Mouse (Mus musculus): ENCODE measurements at regions not wholly inside any gene's neighbourhood (a gene's known extent, or its start where the extent isn't known, plus 50 kb on each side); places are given as distances from the start of the nearest gene placed in this dataset.

- intact Hi-C loops (cut with DNase I) = loop anchor here (5.0 kb wide), 1 partner anchor 335 kb away; no protein-coding TSS in a partner anchor
Observed at GRCm38 (mm10) chr3:128001924-128002501, 105.9 kb upstream of the Fam241a start.

- intact Hi-C loops (cut with DNase I) = no loop called here
Observed at GRCm38 (mm10) chr3:127995678-127996077, 99.6 kb upstream of the Fam241a start.

- intact Hi-C loops (cut with DNase I) = no loop called here
Observed at GRCm38 (mm10) chr3:127987583-127987982, 91.5 kb upstream of the Fam241a start.

- intact Hi-C loops (cut with DNase I) = no loop called here
Observed at GRCm38 (mm10) chr3:127985165-127985564, 89.0 kb upstream of the Fam241a start.

GRCm38 (mm10) chr3:127977240-127977639 lies 81.1 kb upstream of the Fam241a start:
- intact Hi-C loops (cut with DNase I) = no loop called here

- intact Hi-C loops (cut with DNase I) = no loop called here
Observed at GRCm38 (mm10) chr3:127970891-127971290, 74.8 kb upstream of the Fam241a start.

- intact Hi-C loops (cut with DNase I) = no loop called here
Observed at GRCm38 (mm10) chr3:127967170-127967569, 71.0 kb upstream of the Fam241a start.

- intact Hi-C loops (cut with DNase I) = no loop called here
Observed at GRCm38 (mm10) chr3:127966214-127966613, 70.1 kb upstream of the Fam241a start.

GRCm38 (mm10) chr3:127958919-127959684 lies 63.0 kb upstream of the Fam241a start:
- intact Hi-C loops (cut with DNase I) = no loop called here

GRCm38 (mm10) chr3:127954856-127955255 lies 58.7 kb upstream of the Fam241a start:
- intact Hi-C loops (cut with DNase I) = no loop called here

- intact Hi-C loops (cut with DNase I) = no loop called here
Observed at GRCm38 (mm10) chr3:127953610-127954009, 57.5 kb upstream of the Fam241a start.

- intact Hi-C loops (cut with DNase I) = loop anchor here (5.0 kb wide), 2 partner anchors 187 to 317 kb away; partner anchors contain the start of gene Neurog2
Observed at GRCm38 (mm10) chr3:127948898-127949620, 52.9 kb upstream of the Fam241a start.

GRCm38 (mm10) chr3:127948326-127948725 lies 52.2 kb upstream of the Fam241a start:
- intact Hi-C loops (cut with DNase I) = loop anchor here (5.0 kb wide), 2 partner anchors 186 to 316 kb away; partner anchors contain the start of gene Neurog2
